Mouse (Mus musculus) MEL (cell line): Measurements from ENCODE around the gene Wdr61. TPM values are rescaled to one million over a fixed set of nuclear protein-coding genes. Genes with fewer than 3 reads are reported as not detected.

Experiments used
- DNase-seq: peaks from one replicate; pipeline ENCODE4 v3.0.0; 2011; ENCODE audit warnings: low read depth, low spot score
- H3K27ac ChIP-seq: 2 replicates; pipeline ENCODE4 v1.5.1; 2012; ENCODE audit warnings: low read depth, mild to moderate bottlenecking, control low read depth, low read length, moderate library complexity; ENCODE audit not compliant: control insufficient read depth
- H3K27me3 ChIP-seq, 2 experiments: fragments of 150-350 bp in 1 of 2; sonication (generic) in 1 of 2; 2 replicates each; pipeline ENCODE4 v1.6.1; 2012; ENCODE audit warnings: low read length in 2 of 2, mild to moderate bottlenecking in 2 of 2, improper control_type of control experiment in 1 of 2, moderate library complexity in 1 of 2; ENCODE audit not compliant: insufficient read depth in 2 of 2, control insufficient read depth in 1 of 2
- H3K36me3 ChIP-seq, 2 experiments: 2 replicates each; pipeline ENCODE4 v1.6.1; 2012 to 2014; ENCODE audit warnings: low read length in 2 of 2, improper control_type of control experiment in 1 of 2, inconsistent platforms in 1 of 2, mild to moderate bottlenecking in 1 of 2; ENCODE audit not compliant: insufficient read depth in 2 of 2, control insufficient read depth in 1 of 2
- H3K4me1 ChIP-seq, 2 experiments: fragments of 150-350 bp in 1 of 2; sonication (generic) in 1 of 2; 2 replicates each; pipeline ENCODE4 v1.6.1; 2012; ENCODE audit warnings: low read length in 2 of 2, improper control_type of control experiment in 1 of 2, mild to moderate bottlenecking in 1 of 2; ENCODE audit not compliant: insufficient read depth in 2 of 2, control insufficient read depth in 1 of 2
- H3K4me3 ChIP-seq, 2 experiments: fragments of 150-350 bp in 1 of 2; sonication (generic) in 1 of 2; 2 replicates each; pipeline ENCODE4 v1.5.1; 2012; ENCODE audit warnings: low read depth in 2 of 2, low read length in 2 of 2, mild to moderate bottlenecking in 2 of 2, moderate library complexity in 2 of 2, control low read depth in 1 of 2, improper control_type of control experiment in 1 of 2; ENCODE audit not compliant: control insufficient read depth in 1 of 2, insufficient read depth in 1 of 2
- H3K79me2 ChIP-seq: 2 replicates; pipeline ENCODE4 v1.6.1; 2012; ENCODE audit warnings: mild to moderate bottlenecking, low read length, moderate library complexity; ENCODE audit not compliant: control insufficient read depth, poor library complexity, insufficient read depth
- H3K9ac ChIP-seq: 2 replicates; pipeline ENCODE4 v1.6.1; 2012; ENCODE audit warnings: low read depth, mild to moderate bottlenecking, control low read depth, low read length, moderate library complexity; ENCODE audit not compliant: control insufficient read depth, poor library complexity, severe bottlenecking
- H3K9me3 ChIP-seq: fragments of 150-350 bp; sonication (generic); replicated peaks from 2 replicates; pipeline ENCODE4 v1.6.1; 2012; ENCODE audit warnings: mild to moderate bottlenecking, low read length, improper control_type of control experiment, moderate library complexity; ENCODE audit not compliant: insufficient read depth
- CHD1 ChIP-seq: IDR thresholded peaks from 2 replicates; pipeline ENCODE4 v1.6.1; 2012; ENCODE audit warnings: low read depth, mild to moderate bottlenecking, inconsistent platforms, low read length, improper control_type of control experiment
- CTCF ChIP-seq, 3 experiments: IDR thresholded peaks in 2 of 3; conservative IDR thresholded peaks in 1 of 3; 2 replicates each; pipeline ENCODE4 v1.5.1; 2011 to 2012; ENCODE audit warnings: low read length in 3 of 3, low read depth in 2 of 3, mild to moderate bottlenecking in 2 of 3, improper control_type of control experiment in 1 of 3, inconsistent platforms in 1 of 3, mixed read lengths in 1 of 3, moderate library complexity in 1 of 3; ENCODE audit not compliant: control insufficient read depth in 1 of 3, insufficient read depth in 1 of 3, poor library complexity in 1 of 3, severe bottlenecking in 1 of 3
- E2F4 ChIP-seq: IDR thresholded peaks from 2 replicates; pipeline ENCODE4 v1.6.1; 2011; ENCODE audit warnings: low read depth, low read length, improper control_type of control experiment, borderline replicate concordance
- ELF1 ChIP-seq: IDR thresholded peaks from 2 replicates; pipeline ENCODE4 v1.6.1; 2014; ENCODE audit warnings: low read depth, mild to moderate bottlenecking, inconsistent platforms, low read length, improper control_type of control experiment, moderate library complexity
- EP300 ChIP-seq, 2 experiments: IDR thresholded peaks; 2 replicates each; pipeline ENCODE4 v1.6.1; 2011; ENCODE audit warnings: improper control_type of control experiment in 2 of 2, low read length in 2 of 2, low read depth in 1 of 2, mild to moderate bottlenecking in 1 of 2
- ETS1 ChIP-seq: IDR thresholded peaks from 2 replicates; pipeline ENCODE4 v1.6.1; 2012; ENCODE audit warnings: low read depth, mild to moderate bottlenecking, inconsistent platforms, low read length, improper control_type of control experiment, moderate library complexity
- GABPA ChIP-seq: IDR thresholded peaks from 2 replicates; pipeline ENCODE4 v1.6.1; 2012; ENCODE audit warnings: low read depth, mild to moderate bottlenecking, inconsistent platforms, low read length, improper control_type of control experiment, moderate library complexity
- GATA1 ChIP-seq: IDR thresholded peaks from 2 replicates; pipeline ENCODE4 v1.6.1; 2011; ENCODE audit warnings: low read depth, low read length, improper control_type of control experiment
- KAT2A ChIP-seq: conservative IDR thresholded peaks from 2 replicates; pipeline ENCODE4 v1.6.1; 2012; ENCODE audit warnings: low read depth, low read length, improper control_type of control experiment, inconsistent platforms
- MAX ChIP-seq: IDR thresholded peaks from 2 replicates; pipeline ENCODE4 v1.6.1; 2011; ENCODE audit warnings: low read length, improper control_type of control experiment
- MEF2A ChIP-seq: IDR thresholded peaks from 2 replicates; pipeline ENCODE4 v1.6.1; 2014; ENCODE audit warnings: low read depth, mild to moderate bottlenecking, inconsistent platforms, low read length, improper control_type of control experiment; ENCODE audit not compliant: poor library complexity, insufficient replicate concordance, severe bottlenecking; ENCODE audit errors: extremely low read depth
- MXI1 ChIP-seq: IDR thresholded peaks from 2 replicates; pipeline ENCODE4 v1.6.1; 2011; ENCODE audit warnings: mild to moderate bottlenecking, low read depth, low read length, improper control_type of control experiment
- MYC ChIP-seq: IDR thresholded peaks from 2 replicates; pipeline ENCODE4 v1.6.1; 2011; ENCODE audit warnings: low read depth, mild to moderate bottlenecking, low read length, improper control_type of control experiment, moderate library complexity
- NELFE ChIP-seq: IDR thresholded peaks from 2 replicates; pipeline ENCODE4 v1.6.1; 2011; ENCODE audit warnings: low read depth, low read length, improper control_type of control experiment
- POLR2AphosphoS2 ChIP-seq: IDR thresholded peaks from 2 replicates; pipeline ENCODE4 v1.6.1; 2011; ENCODE audit warnings: low read length, improper control_type of control experiment
- POLR2AphosphoS5 ChIP-seq: IDR thresholded peaks from 2 replicates; pipeline ENCODE4 v1.6.1; 2012; ENCODE audit warnings: low read depth, borderline replicate concordance, mild to moderate bottlenecking, inconsistent platforms, low read length, moderate library complexity, mixed read lengths
- RCOR1 ChIP-seq: IDR thresholded peaks from 2 replicates; pipeline ENCODE4 v1.6.1; 2012; ENCODE audit warnings: low read depth, mild to moderate bottlenecking, inconsistent platforms, low read length, improper control_type of control experiment
- SIN3A ChIP-seq: IDR thresholded peaks from 2 replicates; pipeline ENCODE4 v1.6.1; 2012; ENCODE audit warnings: low read length, improper control_type of control experiment, inconsistent platforms
- TAL1 ChIP-seq: IDR thresholded peaks from 2 replicates; pipeline ENCODE4 v1.6.1; 2012; ENCODE audit warnings: mild to moderate bottlenecking, inconsistent platforms, low read length, moderate library complexity, mixed read lengths
- TBP ChIP-seq: IDR thresholded peaks from 2 replicates; pipeline ENCODE4 v1.8.0; 2011; ENCODE audit warnings: low read depth, low read length, improper control_type of control experiment
- TCF12 ChIP-seq: IDR thresholded peaks from 2 replicates; pipeline ENCODE4 v1.6.1; 2014; ENCODE audit warnings: low read depth, mild to moderate bottlenecking, inconsistent platforms, low read length, improper control_type of control experiment, moderate library complexity
- USF1 ChIP-seq: IDR thresholded peaks from 2 replicates; pipeline ENCODE4 v1.6.1; 2014; ENCODE audit warnings: low read depth, mild to moderate bottlenecking, inconsistent platforms, low read length, improper control_type of control experiment, moderate library complexity
- ZKSCAN1 ChIP-seq: IDR thresholded peaks from 2 replicates; pipeline ENCODE4 v1.6.1; 2012; ENCODE audit warnings: low read depth, mild to moderate bottlenecking, inconsistent platforms, low read length, improper control_type of control experiment, moderate library complexity
- ZMIZ1 ChIP-seq: IDR thresholded peaks from 2 replicates; pipeline ENCODE4 v1.6.1; 2012; ENCODE audit warnings: low read depth, mild to moderate bottlenecking, inconsistent platforms, low read length, improper control_type of control experiment, moderate library complexity
- ZNF384 ChIP-seq: IDR thresholded peaks from 2 replicates; pipeline ENCODE4 v1.6.1; 2012; ENCODE audit warnings: low read depth, mild to moderate bottlenecking, inconsistent platforms, low read length, improper control_type of control experiment
- polyA plus RNA-seq, 2 experiments: library from polyadenylated mRNA; stranded (reverse) in 1 of 2; unstranded in 1 of 2; fragments of >175 nt in 1 of 2; fragments of >200 nt in 1 of 2; gene quantifications; 2 replicates each; pipeline versions ENCODE4 v1.2.1 to v1.2.4; 2012; ENCODE audit warnings: low replicate concordance in 2 of 2, low read depth in 1 of 2; ENCODE audit not compliant: insufficient read length in 2 of 2, insufficient read depth in 1 of 2, missing spikeins in 1 of 2
- total RNA-seq: library from RNA; depleted of rRNA; stranded (reverse); fragments of 300-350 nt; gene quantifications from 2 replicates; pipeline ENCODE4 v1.2.3, GENCODE M21; 2012

Wdr61 gene
- total and polyA plus RNA-seq, 3 experiments: 182 to 217 TPM; not detected in 1

DNA sequence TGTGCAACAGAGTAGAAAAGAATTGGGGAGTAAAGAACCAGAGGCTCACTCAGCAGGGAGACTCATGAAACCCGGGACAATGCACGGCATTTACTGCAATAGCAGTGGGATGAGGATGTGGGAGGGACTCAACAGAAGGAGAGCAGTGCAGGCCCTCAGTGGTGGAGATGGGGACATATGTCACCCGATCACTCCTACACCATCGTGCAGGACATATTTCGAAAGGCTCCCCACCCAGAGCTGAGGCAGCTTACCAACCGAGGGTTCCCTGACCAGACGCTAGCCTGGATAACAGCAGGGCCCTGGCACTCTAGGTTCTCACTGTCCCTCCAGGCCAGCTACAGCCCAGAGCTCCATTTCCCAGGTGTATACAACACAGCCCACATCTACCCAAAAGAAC is 12.2 kb downstream of the Wdr61 start:
- Histone ChIP-seq H3K9ac (no peak overlapping the region), H3K9me3 (no peaks in the 10 kb centered on the region), H3K36me3 (peaks cover 0 to 47% of the 10 kb centered on the region in 2 experiments; a peak in 2 of 4 replicates), H3K27me3 (no peaks in the 10 kb centered on the region), H3K4me3 (no peak overlapping the region), H3K4me1 (no peaks in the 10 kb centered on the region), H3K79me2 (no peaks in the 10 kb centered on the region), H3K27ac (no peak overlapping the region)
- TF ChIP-seq E2F4 (no peak), RCOR1 (no peak), ZNF384 (no peak), KAT2A (no peak), USF1 (no peak), MAX (no peak), GATA1 (no peak), TBP (no peak), MYC (no peak), EP300 (IDR thresholded peaks at IDR 0.05; ENCODE audit: low read depth in 1 of 2, low read length in 2 of 2) (no peak), MEF2A (no peak), POLR2AphosphoS5 (no peak), CHD1 (no peak), MXI1 (no peak), GABPA (no peak), SIN3A (no peak), NELFE (no peak), TAL1 (no peak)
- DNase-seq: no peak

- H3K9ac ChIP-seq: no peak overlapping the region
- no peak overlapping the region for H3K27ac ChIP-seq
- no peaks in the 10 kb centered on the region for H3K79me2 ChIP-seq
- H3K4me3 ChIP-seq: no peak overlapping the region
- no peaks in the 10 kb centered on the region for H3K4me1 ChIP-seq
- TF ChIP-seq TCF12 (no peak), SIN3A (no peak), ELF1 (no peak), MAX (no peak), ZKSCAN1 (no peak), ZMIZ1 (no peak), CTCF (IDR thresholded peaks at IDR 0.05 in 2 of 3, conservative IDR thresholded peaks at IDR 0.05 in 1 of 3; ENCODE audit: control insufficient read depth in 1 of 3, insufficient read depth in 1 of 3, low read depth in 2 of 3, low read length in 3 of 3, poor library complexity in 1 of 3, severe bottlenecking in 1 of 3) (no peak), GABPA (no peak), ETS1 (no peak), EP300 (IDR thresholded peaks at IDR 0.05; ENCODE audit: low read depth in 1 of 2, low read length in 2 of 2) (no peak), MYC (no peak), POLR2AphosphoS5 (no peak), ZNF384 (no peak), POLR2AphosphoS2 (no peak)
- no peak for DNase-seq
- H3K9me3 ChIP-seq: no peaks in the 10 kb centered on the region
- peaks cover 0 to 25% of the 10 kb centered on the region in 2 experiments; a peak in 2 of 4 replicates for H3K36me3 ChIP-seq
- no peaks in the 10 kb centered on the region for H3K27me3 ChIP-seq
These were observed 16.8 kb downstream of the Wdr61 start for GRCm38 (mm10) chr9:54717527-54717926.
